Mouse (Mus musculus): ENCODE data around the gene Cyp4v3. TPM values are rescaled to one million over a fixed set of nuclear protein-coding genes. Genes with fewer than 3 reads are reported as not detected.

Gene Cyp4v3
- total and polyA plus RNA-seq, 3 experiments, result 1.4 to 2.4 (median 2.3) TPM

- Histone ChIP-seq H3K9ac (ENCODE audit: low read depth, low read length) (no peak overlapping the region), H3K27me3 (ENCODE audit: control insufficient read depth, insufficient read depth, low read length) (no peaks in the 10 kb centered on the region), H3K4me1 (ENCODE audit: control insufficient read depth, insufficient read depth, low read length) (no peaks in the 10 kb centered on the region), H3K4me3 (no peak overlapping the region), H3K36me3 (ENCODE audit: control insufficient read depth, insufficient read depth, low read length) (no peaks in the 10 kb centered on the region), H3K27ac (no peak overlapping the region), H3K79me2 (replicated peaks; ENCODE audit: control insufficient read depth, insufficient read depth, low read length) (no peaks in the 10 kb centered on the region)
- no peak for DNase-seq
- intact Hi-C loops (cut with DNase I), result no loop called here
- TF ChIP-seq EP300 (IDR thresholded peaks at IDR 0.05; ENCODE audit: insufficient read depth, low read depth, low read length) (no peak), POLR2A (IDR thresholded peaks at IDR 0.05; ENCODE audit: insufficient read depth, low read depth, low read length) (no peak), CTCF (IDR thresholded peaks at IDR 0.05) (no peak)
- WGBS, result 83% methylated on average over 12 of the region's 12 CpGs
Measured at GRCm38 (mm10) chr8:45255040-45255439, 78.0 kb downstream of the Cyp4v3 start.

Other genes with a start within 250 kb of the Cyp4v3 start
- gene F11, start 71.2 kb downstream of the Cyp4v3 start, total RNA-seq (2021), result not detected
- gene F11, start 71.2 kb downstream of the Cyp4v3 start, polyA plus RNA-seq (2012; rRNA removed), result not detected in 2 replicates
- gene Klkb1, start 38.4 kb downstream of the Cyp4v3 start, total RNA-seq (2021), result not detected
- gene Klkb1, start 38.4 kb downstream of the Cyp4v3 start, polyA plus RNA-seq (2012; rRNA removed), result 0.04 TPM in 1 of 2 replicates, not detected in the other
- gene Gm45753, start 24.8 kb downstream of the Cyp4v3 start, total RNA-seq (2021), result not detected
- gene Gm45753, start 24.8 kb downstream of the Cyp4v3 start, polyA plus RNA-seq (2012; rRNA removed), result 0.06 TPM in 1 of 2 replicates, not detected in the other
- 1 to 10 TPM; 4.0 to 4.1 TPM for gene Fam149a, start 49.1 kb upstream of the Cyp4v3 start, total RNA-seq (2021)
- 2.2 and 2.4 TPM in 2 replicates for gene Fam149a, start 49.1 kb upstream of the Cyp4v3 start, polyA plus RNA-seq (2012; rRNA removed)
- gene Tlr3, start 77.9 kb upstream of the Cyp4v3 start, total RNA-seq (2021), result 1 to 10 TPM; 4.6 to 7.1 TPM
- gene Tlr3, start 77.9 kb upstream of the Cyp4v3 start, polyA plus RNA-seq (2012; rRNA removed), result 4.0 and 7.7 TPM in 2 replicates
- 100 to 1,000 TPM; 506 to 581 TPM for gene Sorbs2, start 174.6 kb upstream of the Cyp4v3 start, total RNA-seq (2021)
- gene Sorbs2, start 174.6 kb upstream of the Cyp4v3 start, polyA plus RNA-seq (2012; rRNA removed), result 233 and 319 TPM in 2 replicates